Mouse (Mus musculus) olfactory bulb, adult 2 months (tissue): ENCODE data around the gene Shank3.

Source experiments
- CTCF ChIP-seq: fragments of 200-500 bp; IDR thresholded peaks from 2 replicates; pipeline ENCODE4 v1.5.1; 2012; ENCODE audit warnings: low read depth, mild to moderate bottlenecking, low read length, moderate library complexity; ENCODE audit not compliant: insufficient read depth
- POLR2A ChIP-seq: fragments of 200-500 bp; IDR thresholded peaks from 2 replicates; pipeline ENCODE4 v1.6.1; 2012; ENCODE audit warnings: mild to moderate bottlenecking, low read depth, low read length, moderate library complexity; ENCODE audit not compliant: insufficient read depth

DNA sequence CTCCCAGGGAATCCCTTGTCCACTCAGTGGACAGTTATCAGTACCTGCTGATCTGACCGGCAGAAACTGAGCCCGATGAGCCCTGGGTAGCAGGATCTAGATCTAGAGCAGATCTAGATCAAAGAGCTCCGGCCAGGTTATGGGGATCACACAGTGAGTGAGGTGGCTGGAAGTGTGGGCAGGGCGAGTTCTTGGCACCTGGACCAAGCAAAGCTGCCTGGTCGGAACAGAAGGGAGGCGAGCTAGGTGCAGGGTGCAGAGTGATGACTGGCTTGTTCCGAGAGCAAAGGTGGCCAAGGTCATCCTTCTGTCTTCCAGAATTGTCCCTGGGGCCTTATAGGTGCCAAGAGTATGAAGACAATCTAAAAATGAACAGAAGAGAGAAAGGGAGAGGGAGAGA is 39.6 kb upstream of the Shank3 start:
- TF ChIP-seq CTCF (no peak), POLR2A (no peak)
